Mouse (Mus musculus) limb, embryonic 14.5 days (tissue): ENCODE results near the gene Larp1. TPM values are rescaled to one million over a fixed set of nuclear protein-coding genes. Genes with fewer than 3 reads are reported as not detected.

Experiments used
- ATAC-seq: fragments of 200-750 bp; cut with Nextera tagmentation; 2 replicates; pipeline ENCODE4 v1.8.0; 2017; ENCODE audit warnings: low read depth, moderate number of reproducible peaks, moderate TSS enrichment; ENCODE audit not compliant: low FRiP score
- DNase-seq: peaks from one replicate; pipeline ENCODE4 v3.0.0-alpha.2; 2015; ENCODE audit warnings: low spot score
- H3K27ac ChIP-seq: fragments of 300-500 bp; sonication (generic); replicated peaks from 2 replicates; pipeline ENCODE4 v1.5.1; 2014; ENCODE audit warnings: low read depth, mild to moderate bottlenecking, low read length, moderate library complexity, mixed read lengths
- H3K27me3 ChIP-seq: fragments of 300-500 bp; sonication (generic); 2 replicates; pipeline ENCODE4 v1.6.1; 2014; ENCODE audit warnings: low read length, mixed read lengths; ENCODE audit not compliant: control insufficient read depth, insufficient read depth
- H3K36me3 ChIP-seq: fragments of 300-500 bp; sonication (generic); 2 replicates; pipeline ENCODE4 v1.6.1; 2014; ENCODE audit warnings: mild to moderate bottlenecking, low read length, moderate library complexity, mixed read lengths; ENCODE audit not compliant: control insufficient read depth, insufficient read depth
- H3K4me1 ChIP-seq: fragments of 300-500 bp; sonication (generic); 2 replicates; pipeline ENCODE4 v1.6.1; 2014; ENCODE audit warnings: antibody characterized with exemption, low read length, mixed read lengths; ENCODE audit not compliant: control insufficient read depth, insufficient read depth
- H3K4me2 ChIP-seq: fragments of 300-500 bp; sonication (generic); replicated peaks from 2 replicates; pipeline ENCODE4 v1.6.1; 2014; ENCODE audit warnings: low read depth, mild to moderate bottlenecking, low read length, moderate library complexity; ENCODE audit not compliant: severe bottlenecking
- H3K4me3 ChIP-seq: fragments of 300-500 bp; sonication (generic); replicated peaks from 2 replicates; pipeline ENCODE4 v1.5.1; 2014; ENCODE audit warnings: low read length
- H3K9ac ChIP-seq: fragments of 300-500 bp; sonication (generic); 2 replicates; pipeline ENCODE4 v1.6.1; 2014; ENCODE audit warnings: mild to moderate bottlenecking, low read depth, low read length, moderate library complexity; ENCODE audit not compliant: severe bottlenecking
- H3K9me3 ChIP-seq: fragments of 300-500 bp; sonication (generic); 2 replicates; pipeline ENCODE4 v1.6.1; 2016; ENCODE audit warnings: low read length; ENCODE audit not compliant: control insufficient read depth
- POLR2A ChIP-seq: fragments of 200-500 bp; IDR thresholded peaks from 2 replicates; pipeline ENCODE4 v1.8.0; 2012; ENCODE audit warnings: inconsistent platforms, mild to moderate bottlenecking, moderate library complexity, borderline replicate concordance; ENCODE audit not compliant: insufficient read depth, insufficient read length; ENCODE audit errors: extremely low read depth
- WGBS: fragments of 180-500 bp; shearing (Covaris S2); extraction: QIAGEN DNeasy Blood & Tissue Kit; methylation state at CpG from one replicate; pipeline ENCODE4 v1.1.7; 2014; 5-methylcytosine and 5-hydroxymethylcytosine counted together
- polyA plus RNA-seq, 2 experiments: library from polyadenylated mRNA; depleted of rRNA in 1 of 2; stranded (reverse) in 1 of 2; unstranded in 1 of 2; fragments of >200 nt; fragmentation: Nextera tagmentation in 1 of 2; extraction: Ambion mirVana in 1 of 2; gene quantifications; 2 replicates each; pipeline versions ENCODE4 v1.2.1 to v1.2.3; 2012 to 2014

The Larp1 gene
- polyA plus RNA-seq, 2 experiments, result 24.7 to 46.4 TPM

GRCm38 (mm10) chr11:58010226-58010781 is 1.4 kb downstream of the Larp1 start:
- Histone ChIP-seq H3K4me3 (peak overlapping the region; percentile 96), H3K27ac (peak overlapping the region; percentile 88; the same call in 1 of the 2 replicates)

GRCm38 (mm10) chr11:58010930-58011329 is 2.1 kb downstream of the Larp1 start:
- ATAC-seq, result no peak
- H3K9ac ChIP-seq, result no peak overlapping the region
- no peak for DNase-seq
- no peak overlapping the region for H3K27ac ChIP-seq
- peak overlapping the region; percentile 96 for H3K4me3 ChIP-seq
- no peak for TF ChIP-seq POLR2A
- peaks cover 31% of the 10 kb centered on the region for H3K4me1 ChIP-seq
- WGBS, result 45% methylated on average over 1 of the region's 1 CpGs
- H3K4me2 ChIP-seq, result peak overlapping the region; percentile 84
- H3K9me3 ChIP-seq, result no peaks in the 10 kb centered on the region
- no peaks in the 10 kb centered on the region for H3K27me3 ChIP-seq
- H3K36me3 ChIP-seq, result no peaks in the 10 kb centered on the region

More at GRCm38 (mm10) chr11:58010226-58010781, 1.4 kb downstream of the Larp1 start:
- H3K9me3 ChIP-seq, result no peaks in the 10 kb centered on the region
- H3K36me3 ChIP-seq, result no peaks in the 10 kb centered on the region
- DNase-seq (no peak), ATAC-seq (no peak)
- peak overlapping the region; percentile 95 for H3K9ac ChIP-seq
- no peak for TF ChIP-seq POLR2A
- H3K27me3 ChIP-seq, result no peaks in the 10 kb centered on the region
- peak overlapping the region; percentile 84 for H3K4me2 ChIP-seq
- peaks cover 26% of the 10 kb centered on the region for H3K4me1 ChIP-seq
- 2% methylated on average over 16 of the region's 16 CpGs for WGBS

- no peaks in the 10 kb centered on the region for H3K27me3 ChIP-seq
- no peak for TF ChIP-seq POLR2A
- WGBS, result 78% methylated on average over 4 of the region's 4 CpGs
- no peak overlapping the region for H3K27ac ChIP-seq
- peaks cover 39% of the 10 kb centered on the region for H3K4me1 ChIP-seq
- H3K9me3 ChIP-seq, result no peaks in the 10 kb centered on the region
- H3K4me3 ChIP-seq, result no peak overlapping the region
- no peak overlapping the region for H3K9ac ChIP-seq
- no peak overlapping the region for H3K4me2 ChIP-seq
- H3K36me3 ChIP-seq, result no peaks in the 10 kb centered on the region
- ATAC-seq (no peak), DNase-seq (no peak)
These were observed 2.9 kb downstream of the Larp1 start for GRCm38 (mm10) chr11:58011813-58012212.

GRCm38 (mm10) chr11:58012674-58013073 is 3.8 kb downstream of the Larp1 start:
- H3K4me1 ChIP-seq, result peaks cover 48% of the 10 kb centered on the region
- ATAC-seq (no peak), DNase-seq (no peak)
- no peak overlapping the region for H3K4me3 ChIP-seq
- TF ChIP-seq POLR2A, result no peak
- no peaks in the 10 kb centered on the region for H3K9me3 ChIP-seq
- no peak overlapping the region for H3K9ac ChIP-seq
- no peak overlapping the region for H3K4me2 ChIP-seq
- H3K27ac ChIP-seq, result no peak overlapping the region
- WGBS, result 66% methylated on average over 1 of the region's 1 CpGs
- H3K36me3 ChIP-seq, result no peaks in the 10 kb centered on the region
- H3K27me3 ChIP-seq, result no peaks in the 10 kb centered on the region

- no peaks in the 10 kb centered on the region for H3K36me3 ChIP-seq
- no peaks in the 10 kb centered on the region for H3K27me3 ChIP-seq
- TF ChIP-seq POLR2A, result no peak
- H3K9me3 ChIP-seq, result no peaks in the 10 kb centered on the region
- H3K27ac ChIP-seq, result no peak overlapping the region
- no peak overlapping the region for H3K9ac ChIP-seq
- no peak overlapping the region for H3K4me3 ChIP-seq
- peaks cover 48% of the 10 kb centered on the region for H3K4me1 ChIP-seq
- DNase-seq (no peak), ATAC-seq (no peak)
- H3K4me2 ChIP-seq, result no peak overlapping the region
These were observed 4.2 kb downstream of the Larp1 start for GRCm38 (mm10) chr11:58013100-58013499.
